Mouse (Mus musculus) gastrocnemius, postnatal 25 days (tissue): Measurements from ENCODE around the gene Slc16a9. TPM values are rescaled to one million over a fixed set of nuclear protein-coding genes. Genes with fewer than 3 reads are reported as not detected.

Source experiments
- DNase-seq: peaks from one replicate; pipeline ENCODE4 v3.0.0; 2022
- total RNA-seq, 2 experiments: library from RNA; stranded (reverse); gene quantifications; 1 replicate in 1 of 2; 2 replicates in 1 of 2; pipeline ENCODE4 v1.2.3; 2021

The Slc16a9 gene
- total RNA-seq, 2 experiments from 2014 or later, result 2.8 to 8.5 TPM

GRCm38 (mm10) chr10:70250354-70250753 is 5.5 kb downstream of the Slc16a9 start:
- no peak for DNase-seq

- peak; percentile 27 for DNase-seq
Observed at GRCm38 (mm10) chr10:70250766-70251165, 5.9 kb downstream of the Slc16a9 start.

GRCm38 (mm10) chr10:70254666-70255065 is 9.8 kb downstream of the Slc16a9 start:
- DNase-seq, result no peak

- DNase-seq, result no peak
Observed at GRCm38 (mm10) chr10:70255601-70256210, 10.8 kb downstream of the Slc16a9 start.

- no peak for DNase-seq
Observed at GRCm38 (mm10) chr10:70257029-70257428, 12.1 kb downstream of the Slc16a9 start.

- DNase-seq, result no peak
Observed at GRCm38 (mm10) chr10:70260904-70261303, 16.0 kb downstream of the Slc16a9 start.

GRCm38 (mm10) chr10:70262051-70262450 is 17.2 kb downstream of the Slc16a9 start:
- no peak for DNase-seq

- DNase-seq, result no peak
Observed at GRCm38 (mm10) chr10:70263681-70264189, 18.8 kb downstream of the Slc16a9 start.

GRCm38 (mm10) chr10:70264337-70265036 is 19.6 kb downstream of the Slc16a9 start:
- DNase-seq, result no peak

- DNase-seq, result peak; percentile 29
Observed at GRCm38 (mm10) chr10:70266501-70266900, 21.6 kb downstream of the Slc16a9 start.

- no peak for DNase-seq
Observed at GRCm38 (mm10) chr10:70268581-70269446, 23.9 kb downstream of the Slc16a9 start.

- DNase-seq, result no peak
Observed at GRCm38 (mm10) chr10:70269447-70269787, 24.5 kb downstream of the Slc16a9 start.

- DNase-seq, result no peak
Observed at GRCm38 (mm10) chr10:70276678-70277077, 31.8 kb downstream of the Slc16a9 start.

- DNase-seq, result no peak
Observed at GRCm38 (mm10) chr10:70279349-70279748, 34.4 kb downstream of the Slc16a9 start.

- DNase-seq, result no peak
Observed at GRCm38 (mm10) chr10:70287825-70288235, 42.9 kb downstream of the Slc16a9 start.

GRCm38 (mm10) chr10:70288406-70289327 is 43.8 kb downstream of the Slc16a9 start:
- no peak for DNase-seq

- DNase-seq, result no peak
Observed at GRCm38 (mm10) chr10:70292014-70292413, 47.1 kb downstream of the Slc16a9 start.

- DNase-seq, result no peak
Observed at GRCm38 (mm10) chr10:70294094-70294493, 49.2 kb downstream of the Slc16a9 start.

GRCm38 (mm10) chr10:70296531-70297366 is 51.8 kb downstream of the Slc16a9 start:
- DNase-seq, result peak; percentile 51

GRCm38 (mm10) chr10:70299118-70299517 is 54.2 kb downstream of the Slc16a9 start:
- no peak for DNase-seq

- no peak for DNase-seq
Observed at GRCm38 (mm10) chr10:70299653-70300052, 54.8 kb downstream of the Slc16a9 start.
